ENCODE assay signal across 11 mouse cellular contexts in genomic region chr6:134200577-134200976, GRCm38 (mm10).
A peak's percentile ranks its signal among the peaks of the same experiment; 100 is the strongest.
DNase-seq lines count a peak whose midpoint lies in the region; ATAC-seq and TF ChIP-seq lines count a peak whose summit lies in the region.
"Had no signal": no experiment of that assay in that cellular context is flagged by ENCODE, and none has a peak within 500 bp of the region (broad histone marks: within the 10 kb centered on the region; RNA-seq: fewer than 3 reads in every experiment).

No protein-coding gene starts in this region.

- no peak overlapping the region for H3K9ac ChIP-seq in liver, postnatal 0 days (replicated peaks)
- H3K9ac ChIP-seq: liver, embryonic 12.5 days had no signal

- 0 out of 2 replicates have a peak, but pooled peaks cover 2% of the 10 kb centered on the region for H3K4me1 ChIP-seq in liver, postnatal 0 days (ENCODE audit: insufficient read depth)

- TF ChIP-seq EP300 in liver, postnatal 0 days (IDR thresholded peaks at IDR 0.05; ENCODE audit: low read depth) = no peak

- ATAC-seq in frontal cortex, adult (ENCODE audit: low TSS enrichment) = peak; percentile 27; the same call in 1 of the 2 replicates
- no peak for ATAC-seq in liver, postnatal 0 days
- ATAC-seq in CD4-positive, CD25-positive, alpha-beta regulatory T cell, adult 4 months = no peak
- ATAC-seq: liver, embryonic 12.5 days had no signal

- H3K27me3 ChIP-seq in myocyte (ENCODE audit: control insufficient read depth, insufficient read depth, insufficient read length) = no peaks in the 10 kb centered on the region
- no peaks in the 10 kb centered on the region for H3K27me3 ChIP-seq in liver, postnatal 0 days (ENCODE audit: insufficient read depth, low read length)
- H3K27me3 ChIP-seq: liver, embryonic 12.5 days had no signal

- WGBS in liver, postnatal 0 days (ENCODE audit: insufficient replicate concordance) = 79% methylated on average over 10 of the region's 10 CpGs

- H3K4me3 ChIP-seq in myocyte = no peak overlapping the region
- no peak overlapping the region for H3K4me3 ChIP-seq in liver, postnatal 0 days (ENCODE audit: low read depth, low read length)
- H3K4me3 ChIP-seq: liver, embryonic 12.5 days had no signal

- no peaks in the 10 kb centered on the region for H3K36me3 ChIP-seq in myocyte (ENCODE audit: control insufficient read depth, insufficient read depth)
- H3K36me3 ChIP-seq in liver, postnatal 0 days (replicated peaks; ENCODE audit: insufficient read depth, low read length) = peaks cover 2% of the 10 kb centered on the region; the same call in 1 of the 2 replicates
- H3K36me3 ChIP-seq: liver, embryonic 12.5 days had no signal

- H3K9me3 ChIP-seq in liver, postnatal 0 days (ENCODE audit: low read length) = no peaks in the 10 kb centered on the region
- H3K9me3 ChIP-seq: liver, embryonic 12.5 days had no signal

- no peak for TF ChIP-seq POLR2A in myocyte (IDR thresholded peaks at IDR 0.05; ENCODE audit: insufficient read length, low read depth)

- H3ac ChIP-seq in myocyte (ENCODE audit: control insufficient read depth, insufficient read length) = no peak overlapping the region

- DNase-seq in frontal cortex, postnatal 10 days (ENCODE audit: low spot score in 2 of 2) = no peak
- DNase-seq in lung, postnatal 10 days = peak; percentile 24
- no peak for DNase-seq in lung, postnatal 25 days (ENCODE audit: low spot score)
- peak; percentile 90 for DNase-seq in fibroblast of lung, adult 2 months (ENCODE audit: low read depth)
- DNase-seq in liver, postnatal 0 days = no peak
- DNase-seq: embryo, embryonic 11 days; kidney, postnatal 14 days had no signal

- H3K27ac ChIP-seq in liver, postnatal 0 days (ENCODE audit: low read depth) = no peak overlapping the region
- H3K27ac ChIP-seq: liver, embryonic 12.5 days had no signal

- TF ChIP-seq CTCF in liver, postnatal 0 days (IDR thresholded peaks at IDR 0.05; ENCODE audit: low read depth) = no peak

- H3K4me2 ChIP-seq in myocyte (ENCODE audit: low read depth) = peak overlapping the region; percentile 88
- H3K4me2 ChIP-seq in liver, postnatal 0 days (ENCODE audit: low read depth, low read length) = no peak overlapping the region
- H3K4me2 ChIP-seq: liver, embryonic 12.5 days had no signal

- H3K79me2 ChIP-seq in myocyte (ENCODE audit: control insufficient read depth, insufficient read depth) = peaks cover 4% of the 10 kb centered on the region

TF ChIP-seq in myocyte, 11 proteins besides CTCF, POLR2A, EP300 and RAD21:
- TF ChIP-seq TCF3 (IDR thresholded peaks at IDR 0.05; ENCODE audit: insufficient read length, low read depth) (no peak), TCF12 (IDR thresholded peaks at IDR 0.05; ENCODE audit: insufficient read depth, poor library complexity, severe bottlenecking) (no peak), MAX (IDR thresholded peaks at IDR 0.05; ENCODE audit: low read depth) (no peak)

Comparison
In these comparisons a context has a peak if more than half of its experiments do, and no peak if none do; other contexts are left out.
1. DNase-seq: peak in lung, postnatal 10 days (single experiment) and fibroblast of lung, adult 2 months (single experiment); none in frontal cortex, postnatal 10 days (0 of 2), lung, postnatal 25 days (single experiment) and liver, postnatal 0 days (single experiment).